Mouse (Mus musculus): ENCODE data around the gene Usp45.

DNA sequence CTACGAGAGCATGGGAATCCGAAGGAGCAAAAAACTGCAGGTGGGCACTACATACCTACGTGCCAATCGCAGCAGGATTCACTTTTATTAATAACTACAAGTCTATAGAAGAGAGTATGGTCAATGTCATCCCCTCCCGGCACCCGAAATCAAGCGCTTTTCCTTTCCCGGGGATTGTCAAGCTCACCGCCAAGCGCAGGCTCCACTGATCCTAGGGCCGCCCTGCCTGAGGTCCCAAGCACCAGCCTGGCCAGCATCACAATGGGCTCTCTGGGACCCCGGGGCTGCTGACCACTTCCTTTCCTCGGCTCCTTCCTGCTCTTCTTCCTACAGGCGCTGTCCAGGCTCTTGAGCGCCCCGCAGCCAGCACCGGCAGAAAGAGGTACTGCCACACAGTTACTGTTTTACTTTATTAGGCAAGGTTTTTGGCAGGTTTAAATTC, at the start of gene Usp45, which contains the start of gene Tstd3:
- peak; percentile 88 for TF ChIP-seq CTCF (IDR thresholded peaks at IDR 0.05; ENCODE audit: low read depth, low read length)
- TF ChIP-seq POLR2A (IDR thresholded peaks at IDR 0.05; ENCODE audit: extremely low read depth, insufficient read depth, low read length), result 0 out of 2 replicates have a peak, but pooled peaks have one; percentile 41
